Mouse (Mus musculus) heart, postnatal 0 days (tissue): ENCODE data around the gene Mecom. TPM values are rescaled to one million over a fixed set of nuclear protein-coding genes. Genes with fewer than 3 reads are reported as not detected.

Source experiments
- ATAC-seq: fragments of 200-750 bp; cut with Nextera tagmentation; 2 replicates; pipeline ENCODE4 v1.8.0; 2017; ENCODE audit warnings: low read depth, moderate number of reproducible peaks, moderate library complexity; ENCODE audit not compliant: insufficient read depth
- DNase-seq: peaks from one replicate; pipeline ENCODE4 v3.0.0-alpha.2; 2016; ENCODE audit warnings: low spot score
- H3K27ac ChIP-seq: fragments of 300-500 bp; sonication (generic); 2 replicates; pipeline ENCODE4 v1.5.1; 2014; ENCODE audit warnings: low read depth, mild to moderate bottlenecking
- H3K27me3 ChIP-seq: fragments of 300-500 bp; sonication (generic); 2 replicates; pipeline ENCODE4 v1.6.1; 2014; ENCODE audit warnings: low read length, mixed read lengths; ENCODE audit not compliant: control insufficient read depth, insufficient read depth
- H3K36me3 ChIP-seq: fragments of 300-500 bp; sonication (generic); replicated peaks from 2 replicates; pipeline ENCODE4 v1.6.1; 2014; ENCODE audit warnings: low read length, mixed read lengths; ENCODE audit not compliant: control insufficient read depth, insufficient read depth
- H3K4me1 ChIP-seq: fragments of 300-500 bp; sonication (generic); 2 replicates; pipeline ENCODE4 v1.6.1; 2014; ENCODE audit warnings: antibody characterized with exemption; ENCODE audit not compliant: control insufficient read depth, insufficient read depth
- H3K4me2 ChIP-seq: fragments of 300-500 bp; sonication (generic); 2 replicates; pipeline ENCODE4 v1.6.1; 2014; ENCODE audit warnings: low read depth, mild to moderate bottlenecking, low read length, moderate library complexity
- H3K4me3 ChIP-seq: fragments of 300-500 bp; sonication (generic); 2 replicates; pipeline ENCODE4 v1.5.1; 2014; ENCODE audit warnings: low read depth, low read length
- H3K9ac ChIP-seq: fragments of 300-500 bp; sonication (generic); replicated peaks from 2 replicates; pipeline ENCODE4 v1.6.1; 2014; ENCODE audit warnings: low read depth, low read length, mixed read lengths
- H3K9me3 ChIP-seq: fragments of 300-500 bp; sonication (generic); replicated peaks from 2 replicates; pipeline ENCODE4 v1.6.1; 2016; ENCODE audit warnings: low read length; ENCODE audit not compliant: control insufficient read depth
- CTCF ChIP-seq: IDR thresholded peaks from 2 replicates; pipeline ENCODE4 v1.5.1; 2016; ENCODE audit warnings: antibody characterized with exemption, control low read depth, low read depth
- EP300 ChIP-seq: IDR thresholded peaks from 2 replicates; pipeline ENCODE4 v1.6.1; 2016; ENCODE audit warnings: antibody characterized with exemption, low read depth
- WGBS: fragments of 180-500 bp; shearing (Covaris S2); extraction: QIAGEN DNeasy Blood & Tissue Kit; methylation state at CpG from one replicate; pipeline ENCODE4 v1.1.7; 2014; 5-methylcytosine and 5-hydroxymethylcytosine counted together
- polyA plus RNA-seq: library from polyadenylated mRNA; unstranded; fragments of >200 nt; fragmentation: Nextera tagmentation; extraction: Ambion mirVana; gene quantifications from 2 replicates; pipeline ENCODE4 v1.2.1, GENCODE M21; 2015
- total RNA-seq: library from RNA; depleted of rRNA; stranded (reverse); fragments of >200 nt; gene quantifications from 2 replicates; pipeline ENCODE4 v1.2.3, GENCODE M21; 2014; ENCODE audit warnings: low replicate concordance

Mecom gene
- total and polyA plus RNA-seq, 2 experiments from 2014 or later: 8.5 to 18.9 TPM

DNA sequence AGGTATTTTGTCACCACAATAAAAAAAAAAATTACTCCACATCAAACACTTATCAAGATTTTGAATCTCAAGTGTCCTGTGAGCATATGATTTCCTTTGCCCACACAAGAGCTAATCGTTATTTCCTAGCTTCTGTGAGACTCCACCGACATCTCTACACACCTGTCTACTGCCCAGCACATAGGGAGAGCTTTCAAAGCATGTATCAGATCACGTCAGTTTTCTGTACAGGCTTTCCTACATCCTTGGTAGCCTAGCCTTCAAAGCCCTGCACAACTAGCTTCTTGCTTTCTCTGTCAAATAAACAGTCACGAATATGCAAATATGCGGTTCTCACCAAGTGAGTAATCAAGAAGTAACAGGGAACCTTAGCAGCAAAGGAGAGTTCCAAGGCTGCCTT is 157.5 kb downstream of the Mecom start:
- H3K27me3 ChIP-seq: no peaks in the 10 kb centered on the region
- no peak for ATAC-seq
- H3K4me2 ChIP-seq: no peak overlapping the region
- no peak overlapping the region for H3K27ac ChIP-seq
- H3K9me3 ChIP-seq: no peaks in the 10 kb centered on the region
- H3K4me3 ChIP-seq: no peak overlapping the region
- H3K9ac ChIP-seq: no peak overlapping the region
- H3K36me3 ChIP-seq: no peaks in the 10 kb centered on the region
- no peak for TF ChIP-seq CTCF
- TF ChIP-seq EP300: no peak
- H3K4me1 ChIP-seq: no peaks in the 10 kb centered on the region
- no peak for DNase-seq
- WGBS: 81% methylated on average over 5 of the region's 5 CpGs

DNA sequence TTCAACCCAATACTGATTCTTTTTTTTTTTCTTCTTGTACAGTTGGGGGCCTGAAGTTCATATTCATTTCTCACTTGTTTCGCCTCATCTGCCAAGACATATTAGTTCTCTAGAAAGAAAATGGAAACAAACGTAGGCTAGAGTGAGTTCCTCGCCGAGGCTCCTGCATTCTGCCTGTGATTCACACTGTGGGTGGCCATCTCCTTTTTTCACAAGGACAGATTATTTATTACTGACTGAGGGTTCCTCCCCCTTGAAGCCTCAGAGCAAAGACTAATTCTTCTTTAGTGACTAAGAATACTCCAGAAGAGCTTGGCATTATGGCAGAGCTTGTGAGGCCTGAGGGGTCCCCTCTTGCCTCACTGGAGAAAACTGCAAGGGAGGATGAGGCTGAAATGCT is 167.5 kb downstream of the Mecom start:
- Histone ChIP-seq H3K4me3 (no peak overlapping the region), H3K9ac (no peak overlapping the region), H3K27me3 (no peaks in the 10 kb centered on the region), H3K9me3 (no peaks in the 10 kb centered on the region), H3K36me3 (no peaks in the 10 kb centered on the region), H3K4me1 (no peaks in the 10 kb centered on the region), H3K27ac (no peak overlapping the region), H3K4me2 (no peak overlapping the region)
- TF ChIP-seq CTCF (no peak), EP300 (no peak)
- no peak for ATAC-seq
- whole genome bisulfite sequencing: 79% methylated on average over 4 of the region's 4 CpGs
- DNase-seq: no peak

GRCm38 (mm10) chr3:30379301-30379700 is 168.5 kb downstream of the Mecom start:
- no peaks in the 10 kb centered on the region for H3K36me3 ChIP-seq
- no peaks in the 10 kb centered on the region for H3K9me3 ChIP-seq
- H3K4me2 ChIP-seq: no peak overlapping the region
- ATAC-seq (no peak), DNase-seq (no peak)
- no peak overlapping the region for H3K9ac ChIP-seq
- no peaks in the 10 kb centered on the region for H3K27me3 ChIP-seq
- 41% methylated on average over 6 of the region's 6 CpGs for WGBS
- TF ChIP-seq CTCF: no peak
- TF ChIP-seq EP300: no peak
- no peaks in the 10 kb centered on the region for H3K4me1 ChIP-seq
- H3K27ac ChIP-seq: no peak overlapping the region
- no peak overlapping the region for H3K4me3 ChIP-seq

- no peak for ATAC-seq
- H3K4me2 ChIP-seq: no peak overlapping the region
These were observed 176.3 kb downstream of the Mecom start for GRCm38 (mm10) chr3:30371472-30371871.

DNA sequence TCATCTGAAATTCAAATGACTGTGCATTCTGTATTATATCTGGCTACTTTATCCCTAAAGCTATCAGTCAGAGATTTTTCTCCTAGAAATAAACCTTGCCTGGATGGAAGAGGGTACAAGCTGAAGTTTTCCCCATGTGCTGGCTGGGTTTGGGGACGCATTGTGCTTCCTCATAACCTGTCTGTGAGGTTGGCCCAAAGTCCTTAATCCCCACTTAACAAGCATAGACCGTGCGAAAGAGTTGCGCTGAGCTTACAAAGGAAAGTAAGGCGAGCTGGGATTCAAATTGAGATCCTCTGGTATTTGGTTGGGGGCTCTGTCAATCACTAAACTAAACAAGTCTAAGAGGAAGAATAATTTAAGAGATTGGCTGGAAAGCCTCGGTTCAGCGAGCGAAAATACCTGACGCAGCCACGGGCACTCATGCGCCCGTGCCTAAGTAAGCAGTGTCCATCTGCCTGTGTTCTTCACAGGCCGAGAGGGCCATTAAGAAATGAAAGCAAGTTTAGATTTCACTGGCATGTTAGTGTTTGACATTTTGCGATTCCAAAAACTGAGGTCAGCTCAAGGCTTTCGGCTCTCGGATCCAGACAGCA is 176.8 kb downstream of the Mecom start:
- no peak overlapping the region for H3K4me3 ChIP-seq

More at GRCm38 (mm10) chr3:30371472-30371871, 176.3 kb downstream of the Mecom start:
- Histone ChIP-seq H3K9me3 (no peaks in the 10 kb centered on the region), H3K27me3 (no peaks in the 10 kb centered on the region), H3K27ac (no peak overlapping the region), H3K4me3 (no peak overlapping the region), H3K4me1 (no peaks in the 10 kb centered on the region), H3K9ac (no peak overlapping the region), H3K36me3 (no peaks in the 10 kb centered on the region)
- 51% methylated on average over 7 of the region's 7 CpGs for WGBS
- no peak for DNase-seq
- no peak for TF ChIP-seq CTCF
- TF ChIP-seq EP300: no peak

GRCm38 (mm10) chr3:30366621-30367020 is 181.2 kb downstream of the Mecom start:
- H3K4me1 ChIP-seq: no peaks in the 10 kb centered on the region
- no peaks in the 10 kb centered on the region for H3K9me3 ChIP-seq
- DNase-seq: no peak
- H3K27ac ChIP-seq: no peak overlapping the region
- H3K36me3 ChIP-seq: no peaks in the 10 kb centered on the region
- no peaks in the 10 kb centered on the region for H3K27me3 ChIP-seq
- 79% methylated on average over 7 of the region's 7 CpGs for WGBS
- no peak for ATAC-seq
- no peak overlapping the region for H3K4me2 ChIP-seq
- no peak for TF ChIP-seq CTCF
- no peak for TF ChIP-seq EP300
- H3K4me3 ChIP-seq: no peak overlapping the region
- no peak overlapping the region for H3K9ac ChIP-seq

More for the DNA sequence above, 176.8 kb downstream of the Mecom start:
- Histone ChIP-seq H3K36me3 (no peaks in the 10 kb centered on the region), H3K9me3 (no peaks in the 10 kb centered on the region), H3K4me1 (no peaks in the 10 kb centered on the region), H3K27ac (no peak overlapping the region), H3K9ac (no peak overlapping the region), H3K4me2 (no peak overlapping the region), H3K27me3 (no peaks in the 10 kb centered on the region)
- ATAC-seq (no peak), DNase-seq (no peak)
- no peak for TF ChIP-seq CTCF
- TF ChIP-seq EP300: no peak
- WGBS: 80% methylated on average over 16 of the region's 16 CpGs
